Mouse (Mus musculus): ENCODE results near the gene Thbd. TPM values are rescaled to one million over a fixed set of nuclear protein-coding genes. Genes with fewer than 3 reads are reported as not detected.

Thbd gene
- polyA plus RNA-seq, 1 experiment from 2014 or later, result 7.3 TPM

DNA sequence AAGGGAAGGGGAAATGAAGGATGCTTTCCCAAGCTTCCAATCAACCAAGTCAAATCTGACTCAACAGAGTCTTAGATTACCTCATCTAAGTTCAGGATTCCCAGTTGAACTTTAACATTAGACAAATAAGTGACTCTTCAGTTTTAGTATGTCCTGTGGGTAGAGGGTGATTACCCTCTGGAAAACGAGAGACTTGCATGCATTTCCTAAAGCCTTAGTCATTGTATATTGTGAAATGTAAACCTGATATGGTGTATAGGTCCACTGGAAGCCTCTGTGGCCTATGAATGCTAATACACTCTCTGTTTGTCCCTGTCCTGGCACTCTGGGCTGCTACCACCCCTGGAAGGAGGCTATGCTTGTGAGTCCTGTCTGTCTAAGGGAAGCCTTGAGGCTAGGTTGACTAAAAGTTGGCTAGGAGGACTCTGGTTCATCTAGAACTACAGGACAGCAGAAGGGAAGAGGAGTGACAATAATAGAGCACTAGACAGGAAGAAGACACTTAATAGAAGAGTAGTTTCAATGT is 29.1 kb downstream of the Thbd start:
- Histone ChIP-seq H3K4me2 (ENCODE audit: low read length) (no peak overlapping the region), H3K9ac (replicated peaks; ENCODE audit: low read depth, low read length) (no peak overlapping the region), H3K27ac (ENCODE audit: low read length) (no peak overlapping the region), H3K4me1 (replicated peaks; ENCODE audit: control insufficient read depth, insufficient read depth, low read length) (no peaks in the 10 kb centered on the region), H3K36me3 (ENCODE audit: control insufficient read depth, insufficient read depth) (no peaks in the 10 kb centered on the region), H3K4me3 (replicated peaks; ENCODE audit: low read length) (no peak overlapping the region), H3K27me3 (replicated peaks; ENCODE audit: control insufficient read depth, insufficient read depth, low read length) (no peaks in the 10 kb centered on the region), H3K9me3 (ENCODE audit: control insufficient read depth, low read length) (no peaks in the 10 kb centered on the region)
- WGBS, result 89% methylated on average over 1 of the region's 1 CpGs
- ATAC-seq, result no peak

DNA sequence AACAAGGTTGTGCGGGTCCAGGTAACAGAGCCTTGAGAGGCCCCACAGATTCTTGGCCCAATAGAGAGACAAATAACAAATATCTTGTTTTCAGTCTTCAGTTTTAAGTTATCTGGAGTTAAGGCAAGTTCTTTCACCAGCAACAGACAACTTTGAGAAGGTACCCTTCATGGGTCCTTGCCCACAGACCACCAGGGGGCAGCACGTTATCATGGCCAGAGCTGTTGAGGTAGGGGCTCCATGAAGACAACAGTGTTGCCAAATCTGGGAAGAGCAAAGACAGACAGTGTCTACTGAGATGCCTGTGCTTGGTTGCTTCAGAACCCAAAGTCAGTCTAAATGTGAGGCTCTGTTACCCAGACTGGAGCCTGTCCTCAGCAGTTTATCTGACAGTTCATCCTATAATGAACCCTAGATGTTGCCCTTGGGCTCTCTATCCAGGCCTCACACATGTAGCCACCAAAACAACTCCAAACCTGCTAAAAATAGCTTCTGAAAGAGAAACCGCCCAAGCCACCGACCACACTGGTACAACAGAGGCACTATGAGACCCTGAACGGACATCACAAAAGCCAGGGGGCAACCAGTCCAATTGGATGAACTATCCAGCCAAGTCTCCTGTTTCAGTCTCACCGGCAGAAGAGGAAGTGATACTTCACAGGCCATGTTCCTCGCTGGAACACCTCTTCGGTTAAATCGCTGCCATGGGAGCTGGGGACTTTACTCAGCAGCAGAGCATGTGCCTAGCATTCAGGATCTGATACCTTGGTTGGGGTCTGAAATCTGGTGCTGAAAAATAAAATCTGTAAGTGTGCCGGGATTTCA is 32.5 kb downstream of the Thbd start:
- Histone ChIP-seq H3K9ac (replicated peaks; ENCODE audit: low read depth, low read length) (no peak overlapping the region), H3K4me2 (ENCODE audit: low read length) (no peak overlapping the region), H3K4me1 (replicated peaks; ENCODE audit: control insufficient read depth, insufficient read depth, low read length) (no peaks in the 10 kb centered on the region), H3K9me3 (ENCODE audit: control insufficient read depth, low read length) (no peaks in the 10 kb centered on the region), H3K27ac (ENCODE audit: low read length) (no peak overlapping the region), H3K36me3 (ENCODE audit: control insufficient read depth, insufficient read depth) (no peaks in the 10 kb centered on the region), H3K4me3 (replicated peaks; ENCODE audit: low read length) (no peak overlapping the region), H3K27me3 (replicated peaks; ENCODE audit: control insufficient read depth, insufficient read depth, low read length) (no peaks in the 10 kb centered on the region)
- no peak for ATAC-seq
- 78% methylated on average over 10 of the region's 10 CpGs for WGBS

DNA sequence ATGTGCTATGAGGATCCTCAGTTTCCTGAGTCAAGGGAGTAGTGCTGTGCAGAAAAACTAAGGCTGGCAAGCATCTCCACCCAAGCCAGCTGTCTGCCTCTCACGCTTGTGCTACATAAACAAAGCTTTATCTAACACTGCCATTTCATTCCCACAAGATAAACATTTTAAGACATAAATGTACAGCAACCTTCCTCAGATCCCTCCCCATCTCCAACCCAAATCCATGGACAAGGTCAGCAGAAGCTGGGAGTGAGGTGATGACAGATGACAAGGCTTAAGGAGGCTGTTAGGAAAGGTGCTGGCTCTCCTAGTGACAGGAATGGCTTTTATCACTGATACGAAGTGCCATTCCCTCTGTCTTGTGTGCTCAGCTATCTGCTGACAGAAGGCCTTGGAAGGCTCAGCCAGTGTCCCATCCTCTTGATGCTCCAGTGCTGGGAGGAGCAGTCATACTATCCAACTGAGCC is 34.4 kb downstream of the Thbd start:
- Histone ChIP-seq H3K4me2 (ENCODE audit: low read length) (no peak overlapping the region), H3K36me3 (ENCODE audit: control insufficient read depth, insufficient read depth) (no peaks in the 10 kb centered on the region), H3K4me1 (replicated peaks; ENCODE audit: control insufficient read depth, insufficient read depth, low read length) (no peaks in the 10 kb centered on the region), H3K27me3 (replicated peaks; ENCODE audit: control insufficient read depth, insufficient read depth, low read length) (no peaks in the 10 kb centered on the region), H3K4me3 (replicated peaks; ENCODE audit: low read length) (no peak overlapping the region), H3K9me3 (ENCODE audit: control insufficient read depth, low read length) (no peaks in the 10 kb centered on the region), H3K9ac (replicated peaks; ENCODE audit: low read depth, low read length) (no peak overlapping the region), H3K27ac (ENCODE audit: low read length) (no peak overlapping the region)
- 79% methylated on average over 2 of the region's 2 CpGs for WGBS
- no peak for ATAC-seq

DNA sequence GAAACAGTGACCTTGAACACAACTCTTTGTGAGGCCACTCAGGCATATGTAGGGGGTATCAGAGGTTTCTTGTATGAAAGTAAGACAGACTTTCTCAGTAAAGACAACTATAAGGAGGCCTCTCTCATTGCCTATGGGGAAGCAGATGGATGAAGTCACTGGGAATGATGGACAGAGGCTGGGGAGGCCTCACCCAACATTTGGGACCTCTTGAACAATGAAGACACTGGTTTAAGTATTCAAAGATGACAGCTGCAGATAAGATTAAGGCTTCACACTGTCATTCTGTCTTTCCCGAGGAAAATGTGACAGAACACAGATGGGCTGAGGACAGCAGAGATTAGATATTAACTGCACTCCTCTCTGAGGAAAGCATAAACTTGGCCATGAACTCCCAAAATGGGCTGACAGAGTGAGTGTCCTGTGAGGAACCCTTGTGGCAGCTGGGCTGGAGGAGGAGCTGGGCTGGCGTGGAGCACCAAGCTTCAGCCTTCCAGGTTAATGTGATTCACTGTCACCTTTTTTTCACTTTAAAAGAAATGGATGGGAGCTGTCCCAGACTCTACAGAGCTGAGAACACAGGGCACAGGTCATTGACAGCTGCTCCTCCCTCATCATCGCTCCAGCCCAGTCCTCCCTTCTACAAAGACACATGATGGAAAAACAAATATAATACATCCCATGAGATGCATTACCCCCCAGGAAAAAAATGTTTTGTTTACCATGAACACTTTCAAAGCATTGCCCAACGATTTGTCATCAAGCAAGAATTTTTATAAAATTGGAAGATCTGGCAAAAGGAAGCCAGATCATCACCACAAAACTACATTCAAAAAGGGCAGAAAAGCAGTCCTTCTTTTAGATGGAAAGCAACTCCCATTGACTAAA is 36.0 kb downstream of the Thbd start:
- Histone ChIP-seq H3K4me1 (replicated peaks; ENCODE audit: control insufficient read depth, insufficient read depth, low read length) (no peaks in the 10 kb centered on the region), H3K27me3 (replicated peaks; ENCODE audit: control insufficient read depth, insufficient read depth, low read length) (no peaks in the 10 kb centered on the region), H3K4me2 (ENCODE audit: low read length) (no peak overlapping the region), H3K27ac (ENCODE audit: low read length) (no peak overlapping the region), H3K4me3 (replicated peaks; ENCODE audit: low read length) (no peak overlapping the region), H3K36me3 (ENCODE audit: control insufficient read depth, insufficient read depth) (no peaks in the 10 kb centered on the region), H3K9me3 (ENCODE audit: control insufficient read depth, low read length) (no peaks in the 10 kb centered on the region), H3K9ac (replicated peaks; ENCODE audit: low read depth, low read length) (no peak overlapping the region)
- 78% methylated on average over 4 of the region's 4 CpGs for WGBS
- ATAC-seq, result no peak

DNA sequence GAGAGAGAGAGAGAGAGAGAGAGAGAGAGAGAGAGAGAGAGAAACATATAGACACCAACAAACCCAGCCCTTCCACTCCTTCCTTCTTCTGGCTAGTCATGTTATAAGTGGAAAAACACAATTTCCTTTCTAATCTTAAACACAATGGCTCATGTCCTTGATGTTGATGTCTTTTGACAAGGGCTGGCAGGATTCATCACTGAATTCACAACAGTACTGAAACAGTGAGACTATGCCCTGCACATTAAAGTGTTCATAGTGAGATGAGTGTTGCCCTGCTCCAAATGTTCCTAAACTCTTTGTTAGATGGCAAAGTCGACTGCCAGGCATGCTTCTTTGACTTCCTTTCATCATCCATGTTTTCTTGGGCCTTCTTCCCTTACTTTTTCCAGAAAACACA is 42.8 kb downstream of the Thbd start:
- no peak overlapping the region for H3K9ac ChIP-seq (replicated peaks; ENCODE audit: low read depth, low read length)
- H3K27ac ChIP-seq (ENCODE audit: low read length), result no peak overlapping the region
- 43% methylated on average over 1 of the region's 1 CpGs for WGBS
- H3K27me3 ChIP-seq (replicated peaks; ENCODE audit: control insufficient read depth, insufficient read depth, low read length), result no peaks in the 10 kb centered on the region
- no peak for ATAC-seq
- no peak overlapping the region for H3K4me2 ChIP-seq (ENCODE audit: low read length)
- H3K36me3 ChIP-seq (ENCODE audit: control insufficient read depth, insufficient read depth), result no peaks in the 10 kb centered on the region
- H3K4me1 ChIP-seq (replicated peaks; ENCODE audit: control insufficient read depth, insufficient read depth, low read length), result no peaks in the 10 kb centered on the region
- H3K4me3 ChIP-seq (replicated peaks; ENCODE audit: low read length), result no peak overlapping the region
- H3K9me3 ChIP-seq (ENCODE audit: control insufficient read depth, low read length), result no peaks in the 10 kb centered on the region

DNA sequence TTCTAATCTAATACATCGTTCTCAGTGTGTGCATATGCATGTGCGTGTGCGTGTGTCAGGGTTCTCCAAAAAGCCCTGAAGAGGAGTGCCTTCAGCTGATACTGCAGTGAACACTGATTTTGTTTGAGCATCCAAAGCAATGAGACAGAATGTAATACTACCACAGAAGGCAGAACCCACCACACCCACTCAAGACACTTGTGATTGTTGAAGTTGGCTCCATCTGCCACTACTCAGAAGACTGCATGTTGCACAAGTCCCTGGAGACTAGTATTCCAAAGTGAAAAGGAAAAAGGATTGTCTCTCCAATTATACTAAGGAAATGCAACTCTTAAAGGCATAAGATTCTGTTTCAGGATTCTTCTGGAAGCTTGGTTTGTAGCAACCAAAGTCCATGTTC is 43.5 kb downstream of the Thbd start:
- no peak overlapping the region for H3K4me2 ChIP-seq (ENCODE audit: low read length)
- no peak for ATAC-seq
- H3K27ac ChIP-seq (ENCODE audit: low read length), result no peak overlapping the region
- over 99% methylated on average over 3 of the region's 3 CpGs for WGBS
- H3K27me3 ChIP-seq (replicated peaks; ENCODE audit: control insufficient read depth, insufficient read depth, low read length), result no peaks in the 10 kb centered on the region
- H3K9me3 ChIP-seq (ENCODE audit: control insufficient read depth, low read length), result no peaks in the 10 kb centered on the region
- no peak overlapping the region for H3K4me3 ChIP-seq (replicated peaks; ENCODE audit: low read length)
- no peak overlapping the region for H3K9ac ChIP-seq (replicated peaks; ENCODE audit: low read depth, low read length)
- no peaks in the 10 kb centered on the region for H3K36me3 ChIP-seq (ENCODE audit: control insufficient read depth, insufficient read depth)
- no peaks in the 10 kb centered on the region for H3K4me1 ChIP-seq (replicated peaks; ENCODE audit: control insufficient read depth, insufficient read depth, low read length)

DNA sequence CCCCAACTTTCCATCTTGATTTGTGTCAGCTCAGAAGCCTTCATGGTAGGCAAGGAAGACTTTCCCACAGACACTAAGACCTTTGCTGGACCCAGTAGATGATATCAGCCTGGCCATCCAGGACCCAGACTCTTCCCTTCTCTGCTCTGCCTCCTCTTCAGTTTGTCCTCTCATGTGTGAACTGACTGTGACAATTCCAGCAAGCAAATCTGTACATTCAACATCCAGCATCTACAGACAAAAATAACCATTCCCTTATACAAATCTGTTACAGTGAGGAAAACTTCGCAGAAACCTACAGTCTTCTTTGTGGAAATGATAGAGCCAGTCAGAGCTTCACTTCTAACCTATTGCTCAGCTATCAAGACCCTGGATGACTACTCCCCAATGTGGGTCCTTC is 50.8 kb downstream of the Thbd start:
- 91% methylated on average over 1 of the region's 1 CpGs for WGBS

More for the DNA sequence above, 50.8 kb downstream of the Thbd start:
- Histone ChIP-seq H3K4me2 (ENCODE audit: low read length) (no peak overlapping the region), H3K27ac (ENCODE audit: low read length) (no peak overlapping the region), H3K27me3 (replicated peaks; ENCODE audit: control insufficient read depth, insufficient read depth, low read length) (no peaks in the 10 kb centered on the region), H3K9me3 (ENCODE audit: control insufficient read depth, low read length) (no peaks in the 10 kb centered on the region), H3K4me3 (replicated peaks; ENCODE audit: low read length) (no peak overlapping the region), H3K9ac (replicated peaks; ENCODE audit: low read depth, low read length) (no peak overlapping the region), H3K4me1 (replicated peaks; ENCODE audit: control insufficient read depth, insufficient read depth, low read length) (no peaks in the 10 kb centered on the region), H3K36me3 (ENCODE audit: control insufficient read depth, insufficient read depth) (no peaks in the 10 kb centered on the region)
- ATAC-seq, result no peak

Measured in forebrain, embryonic 16.5 days (tissue).